Mouse (Mus musculus): ENCODE measurements around the gene Kmt2d.

Gene Kmt2d

DNA sequence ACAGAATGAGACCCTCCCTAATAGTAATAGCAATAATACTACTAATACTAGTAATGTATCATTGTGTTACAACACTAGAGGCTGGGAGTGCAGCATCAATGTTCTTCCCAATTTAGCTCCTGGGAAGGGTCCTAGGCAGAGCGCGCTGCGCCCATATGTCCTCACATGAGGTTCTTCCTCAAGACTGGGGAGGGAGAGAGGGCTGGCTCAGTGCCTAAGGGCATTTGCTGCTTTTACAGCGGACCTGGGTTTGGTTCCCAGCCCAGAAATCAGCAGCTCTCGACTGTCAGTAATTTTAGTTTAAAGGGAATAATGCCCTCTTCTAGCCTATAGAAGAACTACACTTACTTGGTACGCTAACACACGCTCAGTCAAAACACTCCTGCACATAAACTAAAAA lies 16.5 kb upstream of the Kmt2d start:
- 63% methylated on average over 7 of the region's 7 CpGs for WGBS

DNA sequence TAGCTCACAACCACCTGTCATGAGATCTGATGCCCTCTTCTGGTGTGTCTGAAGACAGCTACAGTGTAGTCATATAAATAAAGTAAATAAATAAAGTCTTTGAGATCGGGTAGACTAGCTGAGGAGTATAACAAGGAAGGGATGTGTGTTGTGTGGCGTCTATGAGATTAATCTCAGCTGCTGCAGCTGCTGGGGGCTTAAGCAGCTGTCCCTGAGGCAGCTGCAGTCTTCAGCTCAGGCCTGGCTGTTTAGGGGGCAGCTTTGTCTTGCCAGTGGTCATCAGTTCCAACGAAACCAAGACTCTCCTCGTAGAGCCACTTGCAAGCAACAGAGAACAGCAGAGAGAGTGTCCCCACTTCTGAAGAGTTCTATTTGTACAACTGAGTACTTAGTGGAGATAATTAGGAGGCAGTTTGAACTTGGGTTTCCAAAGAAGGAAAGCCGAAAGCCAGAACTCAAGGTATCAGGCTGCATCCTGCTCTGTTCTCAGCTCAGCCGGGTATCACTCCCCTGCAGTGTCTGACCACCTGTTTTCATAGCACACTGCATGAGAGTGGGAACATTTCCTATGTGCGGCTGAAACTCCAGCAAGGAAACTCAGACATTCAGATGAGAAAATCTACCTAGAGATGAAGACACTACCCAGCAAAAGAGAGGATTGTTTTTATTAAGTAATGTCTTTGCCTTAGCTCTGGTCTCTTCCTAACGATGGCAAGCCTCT lies 15.8 kb upstream of the Kmt2d start:
- WGBS, result 60% methylated on average over 8 of the region's 8 CpGs

GRCm38 (mm10) chr15:98884106-98884505 lies 13.1 kb upstream of the Kmt2d start:
- 79% methylated on average over 1 of the region's 1 CpGs for WGBS

- WGBS, result 18% methylated on average over 5 of the region's 5 CpGs
Measured at GRCm38 (mm10) chr15:98881656-98882008, 10.6 kb upstream of the Kmt2d start.

DNA sequence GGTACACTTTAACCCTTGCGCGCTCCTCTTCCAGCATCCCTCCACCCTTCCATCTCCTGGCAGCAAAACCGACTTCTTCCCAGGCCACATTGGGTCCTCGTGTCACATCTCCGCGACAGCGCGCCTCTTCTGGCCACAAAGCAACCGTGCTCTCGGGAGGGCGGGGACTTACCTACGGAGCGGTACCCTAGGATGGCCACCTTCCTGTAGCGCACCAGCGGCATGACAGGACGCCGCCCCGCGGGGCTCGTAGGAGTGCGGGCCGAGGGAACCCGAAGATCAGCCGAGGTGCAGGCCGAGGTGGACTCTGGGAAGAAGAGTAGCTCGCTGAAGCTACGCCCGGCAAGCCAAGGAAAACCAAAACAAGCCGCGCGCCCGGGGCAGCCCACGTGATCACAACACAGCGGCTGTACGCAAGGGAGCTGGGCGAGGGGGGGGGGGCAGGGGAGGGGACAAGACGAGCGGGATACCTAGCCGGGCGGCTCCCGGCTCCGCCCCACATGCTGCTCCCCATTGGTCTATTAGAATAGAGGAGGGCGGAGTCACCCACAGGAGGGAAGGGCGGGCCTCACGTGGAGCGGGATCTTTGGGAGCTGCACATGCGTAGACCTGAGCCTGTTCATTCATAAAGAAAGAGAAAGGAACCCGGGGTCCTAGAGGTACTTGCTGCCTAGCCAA lies 10.1 kb upstream of the Kmt2d start:
- under 1% methylated on average over 48 of the region's 48 CpGs for WGBS

DNA sequence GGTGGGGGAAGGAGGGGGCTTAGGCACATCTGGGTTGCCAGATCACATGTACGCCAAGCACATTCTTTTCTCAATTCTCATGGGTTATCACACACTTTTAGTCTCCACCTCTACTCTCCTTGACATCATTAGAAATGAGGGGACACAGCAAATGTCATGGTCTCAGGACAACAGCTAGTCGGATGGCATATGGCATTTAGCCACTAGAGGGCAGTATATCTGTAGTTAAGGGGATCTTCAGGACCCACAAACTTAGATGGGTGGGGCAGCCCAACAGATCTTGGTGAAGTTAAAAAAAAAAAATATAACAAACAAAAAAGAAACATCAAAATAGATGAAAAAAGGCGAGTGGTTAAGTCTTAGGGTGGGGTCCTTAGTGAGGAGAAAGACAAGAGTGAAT lies 6.3 kb upstream of the Kmt2d start:
- WGBS, result 17% methylated on average over 3 of the region's 3 CpGs

GRCm38 (mm10) chr15:98871916-98872888 lies 1.2 kb upstream of the Kmt2d start:
- 1% methylated on average over 51 of the region's 51 CpGs for WGBS

- under 1% methylated on average over 16 of the region's 16 CpGs for WGBS
Measured at GRCm38 (mm10) chr15:98870179-98871069, 580 bp downstream of the Kmt2d start.

- WGBS, result 4% methylated on average over 8 of the region's 8 CpGs
Measured at GRCm38 (mm10) chr15:98869342-98870178, 1.4 kb downstream of the Kmt2d start.

DNA sequence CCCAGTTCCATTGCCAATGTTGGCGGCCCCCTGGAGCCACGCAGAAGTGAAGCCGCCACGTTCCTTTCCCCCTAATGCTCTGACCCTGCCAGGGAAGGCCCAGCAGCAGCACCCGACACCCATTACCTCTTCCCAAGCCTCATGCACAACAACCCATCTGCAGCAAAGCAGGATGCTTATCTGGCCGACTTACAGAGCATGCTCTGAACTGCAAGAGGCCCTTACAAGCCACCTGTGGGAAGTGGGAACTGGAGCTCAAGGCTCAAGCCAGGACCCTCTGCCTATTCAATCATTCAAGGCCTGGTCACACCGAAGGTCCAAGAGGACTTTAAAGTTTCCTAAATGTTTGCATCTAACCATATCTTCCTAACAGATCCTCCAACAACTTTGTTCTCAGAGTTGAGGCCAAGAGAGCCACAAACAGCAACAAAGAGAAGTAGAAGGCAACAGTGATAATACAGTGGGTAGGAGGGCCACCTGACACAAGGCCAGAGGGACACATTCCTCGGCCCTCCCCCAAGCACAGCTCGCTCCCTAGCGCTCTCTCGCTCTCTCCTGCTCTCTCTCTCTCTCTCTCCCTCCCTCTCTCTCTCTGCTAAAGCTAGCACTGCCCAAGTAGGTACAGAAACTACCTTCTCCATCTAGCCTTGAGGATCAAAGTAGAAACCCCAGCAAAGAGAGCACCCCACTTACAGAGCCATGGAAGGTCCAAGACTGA lies 2.5 kb downstream of the Kmt2d start:
- WGBS, result 16% methylated on average over 11 of the region's 11 CpGs

GRCm38 (mm10) chr15:98867321-98867720 lies 3.7 kb downstream of the Kmt2d start:
- WGBS, result 19% methylated on average over 6 of the region's 6 CpGs

- WGBS, result 79% methylated on average over 5 of the region's 5 CpGs
Measured at GRCm38 (mm10) chr15:98866501-98866900, 4.5 kb downstream of the Kmt2d start.

DNA sequence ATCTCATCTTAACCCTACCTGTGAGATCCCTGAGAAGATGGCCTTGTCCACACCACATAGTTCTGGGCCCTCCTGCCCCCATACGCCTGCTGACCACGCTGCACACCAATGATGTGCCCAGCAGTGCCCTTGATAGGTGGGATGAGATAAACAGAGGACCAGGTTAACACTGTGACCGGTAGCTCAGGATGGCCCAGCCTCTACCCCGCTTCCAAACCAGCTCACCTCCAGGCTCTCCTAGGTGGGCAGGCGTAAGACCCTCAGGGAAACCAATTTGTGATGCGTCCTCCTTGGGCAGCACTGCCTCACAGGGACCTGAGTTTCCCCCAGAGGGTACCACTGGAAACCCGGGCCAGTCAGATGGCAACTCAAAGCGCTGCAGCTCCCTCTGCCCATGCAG lies 5.2 kb downstream of the Kmt2d start:
- 95% methylated on average over 8 of the region's 8 CpGs for WGBS

DNA sequence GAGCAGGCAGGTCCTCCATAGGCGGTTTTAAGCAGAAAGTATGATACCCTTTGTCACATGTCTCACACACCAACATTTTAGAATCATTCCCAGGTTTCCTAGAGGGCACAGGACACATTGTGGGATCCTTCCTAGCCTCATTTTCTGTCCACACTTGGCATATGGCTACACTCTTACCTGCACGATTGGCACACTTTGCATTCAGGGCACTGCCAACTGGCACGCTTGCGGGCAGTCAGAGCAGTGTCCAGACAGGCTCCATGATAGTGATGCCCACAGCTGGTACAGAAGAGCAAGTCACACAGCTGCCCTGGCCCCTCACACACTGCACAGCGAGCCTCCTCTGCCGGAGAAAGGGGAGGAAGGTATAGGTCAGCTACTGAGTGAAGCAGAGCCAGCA lies 6.1 kb downstream of the Kmt2d start:
- WGBS, result 92% methylated on average over 6 of the region's 6 CpGs

DNA sequence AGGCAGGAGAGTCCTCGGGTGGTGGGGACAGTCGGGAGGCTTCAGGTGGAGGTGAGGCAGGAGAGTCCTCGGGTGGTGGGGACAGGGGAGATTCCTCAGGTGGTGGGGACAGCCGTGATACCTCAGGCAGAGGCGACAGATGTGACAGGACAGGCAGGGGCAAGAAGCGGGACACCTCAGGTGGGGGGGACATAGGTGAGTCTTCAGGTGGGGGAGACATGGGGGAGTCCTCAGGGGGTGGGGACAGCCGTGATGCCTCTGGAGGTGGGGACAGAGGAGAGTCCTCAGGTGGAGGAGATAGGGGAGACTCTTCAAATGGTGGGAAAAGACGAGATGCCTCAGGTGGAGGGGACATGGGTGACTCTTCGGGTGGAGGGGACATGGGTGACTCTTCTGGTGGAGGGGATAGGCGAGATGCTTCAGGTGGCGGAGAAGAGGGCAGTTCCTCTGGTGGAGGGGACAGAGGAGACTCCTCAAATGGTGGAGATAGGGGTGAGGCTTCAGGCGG lies 7.5 kb downstream of the Kmt2d start:
- WGBS, result 93% methylated on average over 12 of the region's 12 CpGs

GRCm38 (mm10) chr15:98861701-98862410 lies 9.1 kb downstream of the Kmt2d start:
- WGBS, result 81% methylated on average over 21 of the region's 21 CpGs

- WGBS, result 93% methylated on average over 18 of the region's 18 CpGs
Measured at GRCm38 (mm10) chr15:98860921-98861320, 10.1 kb downstream of the Kmt2d start.

GRCm38 (mm10) chr15:98859319-98860043 lies 11.5 kb downstream of the Kmt2d start:
- 75% methylated on average over 9 of the region's 9 CpGs for WGBS
